Comparison of ENCODE assay signal across 14 mouse cellular contexts in the genomic region with DNA sequence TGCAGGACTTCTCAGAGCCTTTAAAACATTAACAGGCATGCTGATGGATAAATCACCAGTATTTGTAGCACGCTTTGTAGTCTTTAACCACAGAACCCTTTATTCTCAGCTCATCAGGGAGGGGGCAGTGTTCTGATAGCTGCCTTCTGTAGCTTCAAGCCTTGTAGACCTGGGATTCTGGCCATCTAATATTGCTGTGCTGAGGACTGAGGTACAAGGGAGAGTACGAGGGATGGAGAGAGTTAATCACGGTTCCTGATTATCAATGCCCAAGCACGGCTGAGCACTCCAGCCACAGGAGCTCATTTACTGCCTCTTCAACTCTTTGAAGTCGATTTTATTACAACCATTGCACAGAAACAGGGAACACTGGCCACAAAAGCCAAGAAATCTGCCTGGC.
DNase-seq lines count a peak whose midpoint lies in the region; ATAC-seq and TF ChIP-seq lines count a peak whose summit lies in the region.
"Had no signal": no experiment of that assay in that cellular context is flagged by ENCODE, and none has a peak within 500 bp of the region (broad histone marks: within the 10 kb centered on the region; RNA-seq: fewer than 3 reads in every experiment).

No protein-coding gene starts in this region.

- no peak overlapping the region for H3K27ac ChIP-seq in lung, postnatal 0 days (ENCODE audit: low read length)
- no peak overlapping the region for H3K27ac ChIP-seq in embryonic facial prominence, embryonic 11.5 days (replicated peaks; ENCODE audit: low read depth, low read length)
- peak overlapping the region; percentile 41; the same call in 1 of the 2 replicates for H3K27ac ChIP-seq in forebrain, embryonic 16.5 days (ENCODE audit: low read length)
- no peak overlapping the region for H3K27ac ChIP-seq in midbrain, embryonic 14.5 days (replicated peaks; ENCODE audit: low read depth, low read length)
- H3K27ac ChIP-seq: heart, embryonic 13.5 days; hindbrain, embryonic 14.5 days had no signal

- ATAC-seq in lung, postnatal 0 days: no peak
- ATAC-seq in embryonic facial prominence, embryonic 11.5 days (replicated peaks; ENCODE audit: insufficient number of reproducible peaks, low FRiP score, low TSS enrichment, low read depth): no peak
- peak; percentile 59 for ATAC-seq in forebrain, embryonic 16.5 days
- no peak for ATAC-seq in midbrain, embryonic 14.5 days (ENCODE audit: low FRiP score, low TSS enrichment)

- DNase-seq in lung, postnatal 0 days (ENCODE audit: low spot score): no peak
- no peak for DNase-seq in lung, postnatal 36 days
- peak; percentile 50 for DNase-seq in embryonic facial prominence, embryonic 11.5 days (ENCODE audit: low spot score)
- peak; percentile 29 for DNase-seq in midbrain, embryonic 14.5 days
- DNase-seq in cerebellum, adult 9-11 months: no peak
- DNase-seq in thymus, adult 18-20 months: no peak
- DNase-seq in T-cell, adult 2 months (ENCODE audit: low spot score): no peak
- DNase-seq: adrenal gland, postnatal 14 days; gastrocnemius, postnatal 25 days; kidney, postnatal 36 days had no signal

- no peak overlapping the region for H3K4me3 ChIP-seq in lung, postnatal 0 days (ENCODE audit: low read depth, low read length)
- H3K4me3 ChIP-seq in embryonic facial prominence, embryonic 11.5 days (ENCODE audit: low read depth, low read length): no peak overlapping the region
- H3K4me3 ChIP-seq in forebrain, embryonic 16.5 days (replicated peaks; ENCODE audit: low read length): no peak overlapping the region
- no peak overlapping the region for H3K4me3 ChIP-seq in midbrain, embryonic 14.5 days (replicated peaks; ENCODE audit: low read depth, low read length)
- H3K4me3 ChIP-seq: heart, embryonic 13.5 days had no signal

- H3K4me1 ChIP-seq in lung, postnatal 0 days (ENCODE audit: insufficient read depth, low read depth, low read length): no peaks in the 10 kb centered on the region
- H3K4me1 ChIP-seq in embryonic facial prominence, embryonic 11.5 days (ENCODE audit: control insufficient read depth, insufficient read depth, low read length): peaks cover 17% of the 10 kb centered on the region
- H3K4me1 ChIP-seq in forebrain, embryonic 16.5 days (replicated peaks; ENCODE audit: control insufficient read depth, insufficient read depth, low read length): peaks cover 13% of the 10 kb centered on the region
- H3K4me1 ChIP-seq in midbrain, embryonic 14.5 days (ENCODE audit: control insufficient read depth, insufficient read depth, low read length): peaks cover 11% of the 10 kb centered on the region

- no peak overlapping the region for H3K4me2 ChIP-seq in lung, postnatal 0 days (replicated peaks; ENCODE audit: low read depth, low read length)
- H3K4me2 ChIP-seq in embryonic facial prominence, embryonic 11.5 days (ENCODE audit: low read depth, low read length): no peak overlapping the region
- no peak overlapping the region for H3K4me2 ChIP-seq in forebrain, embryonic 16.5 days (ENCODE audit: low read length)
- no peak overlapping the region for H3K4me2 ChIP-seq in midbrain, embryonic 14.5 days (ENCODE audit: low read length)
- H3K4me2 ChIP-seq: heart, embryonic 13.5 days; hindbrain, embryonic 14.5 days; liver, embryonic 11.5 days had no signal

- no peaks in the 10 kb centered on the region for H3K27me3 ChIP-seq in lung, postnatal 0 days (replicated peaks; ENCODE audit: insufficient read depth, low read length)
- H3K27me3 ChIP-seq in embryonic facial prominence, embryonic 11.5 days (ENCODE audit: control insufficient read depth, insufficient read depth, low read length): no peaks in the 10 kb centered on the region
- no peaks in the 10 kb centered on the region for H3K27me3 ChIP-seq in forebrain, embryonic 16.5 days (replicated peaks; ENCODE audit: control insufficient read depth, insufficient read depth, low read length)
- H3K27me3 ChIP-seq in midbrain, embryonic 14.5 days (ENCODE audit: control insufficient read depth, insufficient read depth, low read length): no peaks in the 10 kb centered on the region

- H3K9ac ChIP-seq in lung, postnatal 0 days (replicated peaks; ENCODE audit: low read depth): no peak overlapping the region
- H3K9ac ChIP-seq in embryonic facial prominence, embryonic 11.5 days (replicated peaks; ENCODE audit: low read length): no peak overlapping the region
- no peak overlapping the region for H3K9ac ChIP-seq in forebrain, embryonic 16.5 days (replicated peaks; ENCODE audit: low read depth, low read length)
- no peak overlapping the region for H3K9ac ChIP-seq in midbrain, embryonic 14.5 days (replicated peaks; ENCODE audit: low read length)
- H3K9ac ChIP-seq: heart, embryonic 13.5 days; hindbrain, embryonic 14.5 days had no signal

- no peaks in the 10 kb centered on the region for H3K9me3 ChIP-seq in lung, postnatal 0 days (ENCODE audit: low read length)
- no peaks in the 10 kb centered on the region for H3K9me3 ChIP-seq in embryonic facial prominence, embryonic 11.5 days (replicated peaks; ENCODE audit: control insufficient read depth, low read length)
- no peaks in the 10 kb centered on the region for H3K9me3 ChIP-seq in forebrain, embryonic 16.5 days (ENCODE audit: control insufficient read depth, low read length)
- H3K9me3 ChIP-seq in midbrain, embryonic 14.5 days (ENCODE audit: control insufficient read depth, low read length): no peaks in the 10 kb centered on the region

- WGBS in lung, postnatal 0 days: 47% methylated on average over 5 of the region's 5 CpGs
- WGBS in embryonic facial prominence, embryonic 11.5 days: 43% methylated on average over 5 of the region's 5 CpGs
- WGBS in forebrain, embryonic 16.5 days: 9% methylated on average over 5 of the region's 5 CpGs
- 24% methylated on average over 5 of the region's 5 CpGs for WGBS in midbrain, embryonic 14.5 days

- TF ChIP-seq EP300 in lung, postnatal 0 days (IDR thresholded peaks at IDR 0.05): no peak

- TF ChIP-seq CTCF in lung, postnatal 0 days (IDR thresholded peaks at IDR 0.05): peak; percentile 36

- H3K36me3 ChIP-seq in lung, postnatal 0 days (ENCODE audit: insufficient read depth, low read length): no peaks in the 10 kb centered on the region
- no peaks in the 10 kb centered on the region for H3K36me3 ChIP-seq in embryonic facial prominence, embryonic 11.5 days (replicated peaks; ENCODE audit: control insufficient read depth, insufficient read depth, low read depth, low read length)
- no peaks in the 10 kb centered on the region for H3K36me3 ChIP-seq in forebrain, embryonic 16.5 days (ENCODE audit: control insufficient read depth, insufficient read depth)
- H3K36me3 ChIP-seq in midbrain, embryonic 14.5 days (ENCODE audit: control insufficient read depth, insufficient read depth, low read length): 0 out of 2 replicates have a peak, but pooled peaks cover under 1% of the 10 kb centered on the region
- H3K36me3 ChIP-seq: heart, embryonic 13.5 days had no signal

Comparison
In these comparisons a context has a peak if more than half of its experiments do, and no peak if none do; other contexts are left out.
1. DNase-seq: peak in embryonic facial prominence, embryonic 11.5 days (single experiment) and midbrain, embryonic 14.5 days (single experiment); none in lung, postnatal 0 days (single experiment), lung, postnatal 36 days (single experiment), cerebellum, adult 9-11 months (single experiment), thymus, adult 18-20 months (0 of 2) and T-cell, adult 2 months (single experiment).